Mouse (Mus musculus): ENCODE measurements at regions not wholly inside any gene's neighbourhood (a gene's known extent, or its start where the extent isn't known, plus 50 kb on each side); places are given as distances from the start of the nearest gene placed in this dataset. TPM values are rescaled to one million over a fixed set of nuclear protein-coding genes. Genes with fewer than 3 reads are reported as not detected.

DNA sequence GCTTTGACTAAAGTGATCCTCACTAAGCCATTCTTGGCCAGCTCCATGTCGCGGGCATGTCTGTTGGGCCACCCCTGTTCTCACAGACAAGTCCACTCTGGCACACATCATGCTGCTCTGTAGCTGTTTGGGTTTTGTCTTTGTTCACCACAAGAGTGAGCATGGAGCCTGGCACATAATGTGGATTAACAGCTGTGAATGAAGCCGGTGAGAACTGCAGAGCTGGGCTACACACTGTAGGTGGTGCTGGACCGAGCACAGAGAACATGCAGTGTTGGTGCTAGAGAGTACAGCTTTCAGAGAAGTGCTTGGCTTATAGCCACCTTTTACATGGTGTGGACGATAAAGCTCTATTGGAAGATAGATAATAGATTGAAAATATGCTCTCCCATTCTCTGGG, 74.2 kb upstream of the Tmem260 start:
- WGBS (ENCODE audit: insufficient replicate concordance) = 55% methylated on average over 5 of the region's 5 CpGs
- no peak for ATAC-seq (replicated peaks; ENCODE audit: insufficient number of reproducible peaks, low FRiP score, low TSS enrichment)
- H3K27me3 ChIP-seq (ENCODE audit: control insufficient read depth, insufficient read depth, low read length) = no peaks in the 10 kb centered on the region; the same call in 1 of the 2 replicates
- H3K4me1 ChIP-seq (ENCODE audit: control insufficient read depth, insufficient read depth, low read length) = no peaks in the 10 kb centered on the region
- no peak overlapping the region for H3K9ac ChIP-seq (ENCODE audit: low read depth, low read length)
- H3K4me3 ChIP-seq (ENCODE audit: low read depth, low read length) = no peak overlapping the region
- no peaks in the 10 kb centered on the region for H3K36me3 ChIP-seq (ENCODE audit: control insufficient read depth, insufficient read depth, low read length)
- no peak overlapping the region for H3K27ac ChIP-seq (ENCODE audit: low read depth, low read length)
- H3K4me2 ChIP-seq = no peak overlapping the region
- H3K9me3 ChIP-seq (replicated peaks; ENCODE audit: control insufficient read depth, low read length) = no peaks in the 10 kb centered on the region

DNA sequence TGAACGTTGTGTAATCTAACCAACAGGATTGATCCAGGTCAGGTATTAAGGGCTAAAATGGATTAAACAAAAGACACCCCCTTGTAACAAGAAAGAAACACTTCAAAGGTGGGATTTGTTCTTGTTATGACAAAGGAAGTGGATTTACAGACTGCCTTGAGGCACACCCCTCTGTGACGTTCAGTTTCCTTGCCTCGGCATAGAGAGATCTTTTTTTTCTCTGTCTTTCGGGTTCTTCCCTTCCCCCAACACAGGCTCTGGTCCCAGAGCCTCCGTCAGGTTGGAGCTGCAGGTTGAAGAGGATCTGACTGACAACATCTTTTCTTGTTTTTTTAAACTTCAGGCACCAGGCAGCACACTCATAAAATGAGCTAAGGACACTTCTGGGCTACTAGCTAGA, 69.8 kb upstream of the Tmem260 start:
- Histone ChIP-seq H3K4me3 (ENCODE audit: low read depth, low read length) (no peak overlapping the region), H3K4me2 (no peak overlapping the region), H3K36me3 (ENCODE audit: control insufficient read depth, insufficient read depth, low read length) (no peaks in the 10 kb centered on the region), H3K27me3 (ENCODE audit: control insufficient read depth, insufficient read depth, low read length) (no peaks in the 10 kb centered on the region), H3K9me3 (replicated peaks; ENCODE audit: control insufficient read depth, low read length) (no peaks in the 10 kb centered on the region), H3K9ac (ENCODE audit: low read depth, low read length) (no peak overlapping the region), H3K27ac (ENCODE audit: low read depth, low read length) (no peak overlapping the region), H3K4me1 (ENCODE audit: control insufficient read depth, insufficient read depth, low read length) (no peaks in the 10 kb centered on the region)
- no peak for ATAC-seq (replicated peaks; ENCODE audit: insufficient number of reproducible peaks, low FRiP score, low TSS enrichment)
- WGBS (ENCODE audit: insufficient replicate concordance) = 46% methylated on average over 5 of the region's 5 CpGs

Small RNAs in the stretch of these regions (microRNA-seq; reads per million reads assigned to microRNA genes)
- not detected for gene Gm23881 (ENCODE audit: borderline number of aligned reads)

Data from heart, embryonic 11.5 days (tissue).